Mouse (Mus musculus) testis, adult 2 months (tissue): Measurements from ENCODE around the gene Dapp1.

Experiments used
- CTCF ChIP-seq: fragments of 200-500 bp; IDR thresholded peaks from 2 replicates; pipeline ENCODE4 v1.5.1; 2012; ENCODE audit warnings: low read depth, mild to moderate bottlenecking, inconsistent platforms, low read length, moderate library complexity; ENCODE audit not compliant: control insufficient read depth, insufficient read depth, insufficient replicate concordance
- POLR2A ChIP-seq: fragments of 200-500 bp; IDR thresholded peaks from 2 replicates; pipeline ENCODE4 v1.6.1; 2012; ENCODE audit warnings: low read depth, mild to moderate bottlenecking, inconsistent platforms, low read length, moderate library complexity; ENCODE audit not compliant: control insufficient read depth

GRCm38 (mm10) chr3:138022003-138022402 is 40.7 kb upstream of the Dapp1 start:
- TF ChIP-seq CTCF (no peak), POLR2A (no peak)
